Mouse (Mus musculus): ENCODE measurements around the gene Helq. TPM values are rescaled to one million over a fixed set of nuclear protein-coding genes. Genes with fewer than 3 reads are reported as not detected.

Gene Helq
- total RNA-seq, 2 experiments from 2014 or later: 5.5 to 7.0 TPM

- DNase-seq (ENCODE audit: low spot score in 2 of 2): no peak
These were observed 10.9 kb downstream of the Helq start for GRCm38 (mm10) chr5:100787527-100787926.

GRCm38 (mm10) chr5:100779002-100779401, 19.4 kb downstream of the Helq start:
- DNase-seq (ENCODE audit: low spot score in 2 of 2): no peak

GRCm38 (mm10) chr5:100776900-100777299, 21.5 kb downstream of the Helq start:
- DNase-seq (ENCODE audit: low spot score in 2 of 2): no peak

GRCm38 (mm10) chr5:100775778-100776404, 22.5 kb downstream of the Helq start:
- DNase-seq (ENCODE audit: low spot score in 2 of 2): no peak

- DNase-seq (ENCODE audit: low spot score in 2 of 2): no peak
These were observed 26.8 kb downstream of the Helq start for GRCm38 (mm10) chr5:100771575-100771974.

GRCm38 (mm10) chr5:100766026-100766425, 32.4 kb downstream of the Helq start:
- DNase-seq (ENCODE audit: low spot score in 2 of 2): no peak

- DNase-seq (ENCODE audit: low spot score in 2 of 2): no peak
These were observed 36.7 kb downstream of the Helq start for GRCm38 (mm10) chr5:100761736-100762135.

- DNase-seq (ENCODE audit: low spot score in 2 of 2): no peak
These were observed 38.2 kb downstream of the Helq start for GRCm38 (mm10) chr5:100760049-100760663.

- no peak for DNase-seq (ENCODE audit: low spot score in 2 of 2)
These were observed 40.3 kb downstream of the Helq start for GRCm38 (mm10) chr5:100758121-100758520.

- no peak for DNase-seq (ENCODE audit: low spot score in 2 of 2)
These were observed 45.0 kb downstream of the Helq start for GRCm38 (mm10) chr5:100753407-100753806.

GRCm38 (mm10) chr5:100751655-100752054, 46.7 kb downstream of the Helq start:
- peak in 1 of 2 experiments; percentile 15 for DNase-seq (ENCODE audit: low spot score in 2 of 2)

- no peak for DNase-seq (ENCODE audit: low spot score in 2 of 2)
These were observed 47.7 kb downstream of the Helq start for GRCm38 (mm10) chr5:100750617-100751255.

- no peak for DNase-seq (ENCODE audit: low spot score in 2 of 2)
These were observed 59.6 kb downstream of the Helq start for GRCm38 (mm10) chr5:100738802-100739201.

- no peak for DNase-seq (ENCODE audit: low spot score in 2 of 2)
These were observed 61.5 kb downstream of the Helq start for GRCm38 (mm10) chr5:100736919-100737318.

- DNase-seq (ENCODE audit: low spot score in 2 of 2): no peak
These were observed 63.9 kb downstream of the Helq start for GRCm38 (mm10) chr5:100734535-100734934.

- DNase-seq (ENCODE audit: low spot score in 2 of 2): no peak
These were observed 69.6 kb downstream of the Helq start for GRCm38 (mm10) chr5:100728757-100729156.

GRCm38 (mm10) chr5:100726001-100726400, 72.4 kb downstream of the Helq start:
- DNase-seq (ENCODE audit: low spot score in 2 of 2): no peak

- DNase-seq (ENCODE audit: low spot score in 2 of 2): peak; percentile 27 to 31
These were observed 78.9 kb downstream of the Helq start, which contains the start of gene Hpse for GRCm38 (mm10) chr5:100719235-100720088. TSS of gene Hpse (minus strand) at chr5:100719716.

GRCm38 (mm10) chr5:100716762-100717161, 81.6 kb downstream of the Helq start:
- DNase-seq (ENCODE audit: low spot score in 2 of 2): no peak
